Comparison of ENCODE assay signal across 21 mouse cellular contexts in the genomic region with DNA sequence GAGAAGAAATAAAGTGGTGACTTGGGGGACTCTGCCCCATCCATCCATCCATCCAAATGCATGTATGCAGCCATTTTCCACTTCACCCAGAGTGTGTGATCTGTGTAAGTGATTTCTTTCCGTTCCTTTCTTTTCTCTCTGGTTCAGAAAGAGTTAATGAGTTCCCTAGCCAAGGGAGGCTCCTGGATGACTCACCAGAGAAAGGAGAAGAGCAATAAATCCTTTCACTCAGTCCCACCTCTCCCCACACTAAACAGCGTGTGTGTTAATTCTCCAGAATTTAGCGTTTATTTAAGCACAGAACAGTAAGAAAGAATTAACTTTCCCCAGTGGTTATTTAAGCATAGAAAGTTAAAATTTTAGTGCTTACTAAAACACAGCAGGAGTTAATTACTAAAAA. TPM values are rescaled to one million over a fixed set of nuclear protein-coding genes. Genes with fewer than 3 reads are reported as not detected.
DNase-seq lines count a peak whose midpoint lies in the region; ATAC-seq and TF ChIP-seq lines count a peak whose summit lies in the region.
"Had no signal": no experiment of that assay in that cellular context is flagged by ENCODE, and none has a peak within 500 bp of the region (broad histone marks: within the 10 kb centered on the region; RNA-seq: fewer than 3 reads in every experiment).

No protein-coding gene starts in this region.

- TF ChIP-seq CTCF in kidney, adult 2 months (conservative IDR thresholded peaks at IDR 0.05; ENCODE audit: insufficient read depth, insufficient read length, low read depth, low read length) = no peak

- no peak for DNase-seq in kidney, adult 2 months
- DNase-seq in MN1 (ENCODE audit: low spot score) = peak; percentile 70
- DNase-seq in ovary, postnatal 14 days (ENCODE audit: low spot score) = no peak
- no peak for DNase-seq in left cerebral cortex, postnatal 36 days (ENCODE audit: low spot score in 2 of 2)
- DNase-seq in Muller cell, postnatal 12 days (ENCODE audit: inconsistent ontology term) = no peak
- DNase-seq: B cell, adult 2 months; cerebellum, postnatal 25 days; gastrocnemius, postnatal 10 days; heart, adult 2 months; kidney, adult 18-20 months; left cerebral cortex, postnatal 4 days; lung, postnatal 14 days; retina, postnatal 1 day; right cerebral cortex, postnatal 4 days had no signal

- 0% methylated on average over 3 of the region's 3 CpGs for WGBS in kidney, embryonic 15.5 days
- 24% methylated on average over 3 of the region's 3 CpGs for WGBS in kidney, adult 2 months
- WGBS in embryonic facial prominence, embryonic 15.5 days = 28% methylated on average over 3 of the region's 3 CpGs
- 2% methylated on average over 3 of the region's 3 CpGs for WGBS in neural tube, embryonic 15.5 days

- no peak overlapping the region for H3K4me3 ChIP-seq in kidney, embryonic 15.5 days (replicated peaks)
- no peak overlapping the region for H3K4me3 ChIP-seq in kidney, adult 2 months (ENCODE audit: insufficient read depth, low read depth, low read length)
- H3K4me3 ChIP-seq in embryonic facial prominence, embryonic 15.5 days (replicated peaks) = no peak overlapping the region
- H3K4me3 ChIP-seq in neural tube, embryonic 15.5 days (replicated peaks) = no peak overlapping the region
- H3K4me3 ChIP-seq: heart, adult 2 months; heart, embryonic 15.5 days; hindbrain, embryonic 13.5 days had no signal

- H3K4me2 ChIP-seq in kidney, embryonic 15.5 days = peak overlapping the region; percentile 25; the same call in 1 of the 2 replicates
- H3K4me2 ChIP-seq in embryonic facial prominence, embryonic 15.5 days (replicated peaks) = no peak overlapping the region
- no peak overlapping the region for H3K4me2 ChIP-seq in neural tube, embryonic 15.5 days
- H3K4me2 ChIP-seq: heart, embryonic 15.5 days; hindbrain, embryonic 13.5 days had no signal

- no peak for TF ChIP-seq POLR2A in kidney, adult 2 months (IDR thresholded peaks at IDR 0.05; ENCODE audit: low read depth, low read length)

- no peak for ATAC-seq in kidney, embryonic 15.5 days (replicated peaks; ENCODE audit: low FRiP score)
- no peak for ATAC-seq in embryonic facial prominence, embryonic 15.5 days (ENCODE audit: insufficient number of reproducible peaks, low FRiP score, low TSS enrichment, low read depth)
- peak; percentile 38; the same call in 1 of the 2 replicates for ATAC-seq in neural tube, embryonic 15.5 days (ENCODE audit: low FRiP score)

- H3K4me1 ChIP-seq in kidney, embryonic 15.5 days = peaks cover 17% of the 10 kb centered on the region
- no peaks in the 10 kb centered on the region for H3K4me1 ChIP-seq in kidney, adult 2 months (ENCODE audit: control insufficient read depth, insufficient read depth, low read length)
- no peaks in the 10 kb centered on the region for H3K4me1 ChIP-seq in embryonic facial prominence, embryonic 15.5 days
- peaks cover 8% of the 10 kb centered on the region for H3K4me1 ChIP-seq in neural tube, embryonic 15.5 days
- H3K4me1 ChIP-seq: heart, embryonic 15.5 days; hindbrain, embryonic 13.5 days had no signal

- no peak overlapping the region for H3K9ac ChIP-seq in kidney, embryonic 15.5 days
- no peak overlapping the region for H3K9ac ChIP-seq in embryonic facial prominence, embryonic 15.5 days
- H3K9ac ChIP-seq in neural tube, embryonic 15.5 days (replicated peaks) = no peak overlapping the region
- H3K9ac ChIP-seq: heart, embryonic 15.5 days; hindbrain, embryonic 13.5 days; liver, embryonic 14.5 days had no signal

- H3K36me3 ChIP-seq in kidney, embryonic 15.5 days = no peaks in the 10 kb centered on the region
- H3K36me3 ChIP-seq in kidney, adult 2 months (ENCODE audit: control insufficient read depth, insufficient read depth, low read length) = no peaks in the 10 kb centered on the region
- H3K36me3 ChIP-seq in embryonic facial prominence, embryonic 15.5 days = no peaks in the 10 kb centered on the region
- no peaks in the 10 kb centered on the region for H3K36me3 ChIP-seq in neural tube, embryonic 15.5 days
- H3K36me3 ChIP-seq: heart, embryonic 15.5 days; hindbrain, embryonic 13.5 days had no signal

- intact Hi-C loops in left cerebral cortex, postnatal 36 days (cut with DNase I) = no loop called here

- no peaks in the 10 kb centered on the region for H3K27me3 ChIP-seq in kidney, embryonic 15.5 days
- no peaks in the 10 kb centered on the region for H3K27me3 ChIP-seq in kidney, adult 2 months (replicated peaks; ENCODE audit: control insufficient read depth, insufficient read depth, low read length)
- H3K27me3 ChIP-seq in embryonic facial prominence, embryonic 15.5 days = no peaks in the 10 kb centered on the region
- no peaks in the 10 kb centered on the region for H3K27me3 ChIP-seq in neural tube, embryonic 15.5 days (replicated peaks)
- H3K27me3 ChIP-seq: heart, embryonic 15.5 days; hindbrain, embryonic 13.5 days had no signal

- H3K9me3 ChIP-seq in kidney, embryonic 15.5 days (replicated peaks) = no peaks in the 10 kb centered on the region
- H3K9me3 ChIP-seq in embryonic facial prominence, embryonic 15.5 days (replicated peaks) = no peaks in the 10 kb centered on the region
- no peaks in the 10 kb centered on the region for H3K9me3 ChIP-seq in neural tube, embryonic 15.5 days (replicated peaks)
- H3K9me3 ChIP-seq: heart, embryonic 15.5 days; hindbrain, embryonic 13.5 days had no signal

- H3K27ac ChIP-seq in kidney, embryonic 15.5 days = peak overlapping the region; percentile 48; the same call in 1 of the 2 replicates
- no peak overlapping the region for H3K27ac ChIP-seq in kidney, adult 2 months (ENCODE audit: insufficient read depth, low read depth, low read length)
- H3K27ac ChIP-seq in embryonic facial prominence, embryonic 15.5 days (replicated peaks) = peak overlapping the region; percentile 52; the same call in 1 of the 2 replicates
- H3K27ac ChIP-seq in neural tube, embryonic 15.5 days (replicated peaks) = no peak overlapping the region
- H3K27ac ChIP-seq: heart, adult 2 months; heart, embryonic 15.5 days; hindbrain, embryonic 13.5 days; liver, embryonic 14.5 days had no signal

RNA-seq across cellular contexts. Expression of gene Cdc16, which starts 9.8 kb away (rescaled TPM):
- polyA plus RNA-seq in kidney, embryonic 15.5 days (2015; fragmentation: Nextera tagmentation; extraction: Ambion mirVana) = 178 and 184 TPM in 2 replicates
- polyA plus RNA-seq in kidney, adult 2 months (2012; rRNA removed) = 30.2 and 33.1 TPM in 2 replicates
- 192 and 194 TPM in 2 replicates for polyA plus RNA-seq in embryonic facial prominence, embryonic 15.5 days (2015; fragmentation: Nextera tagmentation; extraction: Ambion mirVana)
- polyA plus RNA-seq in neural tube, embryonic 15.5 days (2015; fragmentation: Nextera tagmentation; extraction: Ambion mirVana) = 138 and 149 TPM in 2 replicates
- total RNA-seq in left cerebral cortex, postnatal 36 days (2021) = 10 to 100 TPM; 48.7 to 49.5 TPM

RNA-seq across cellular contexts. Expression of gene Upf3a, which starts 37.8 kb away (rescaled TPM):
- 42.3 and 44.8 TPM in 2 replicates for polyA plus RNA-seq in kidney, embryonic 15.5 days (2015; fragmentation: Nextera tagmentation; extraction: Ambion mirVana)
- 7.1 and 8.1 TPM in 2 replicates for polyA plus RNA-seq in kidney, adult 2 months (2012; rRNA removed)
- 39.9 and 42.8 TPM in 2 replicates for polyA plus RNA-seq in embryonic facial prominence, embryonic 15.5 days (2015; fragmentation: Nextera tagmentation; extraction: Ambion mirVana)
- polyA plus RNA-seq in neural tube, embryonic 15.5 days (2015; fragmentation: Nextera tagmentation; extraction: Ambion mirVana) = 41.7 and 42.5 TPM in 2 replicates
- total RNA-seq in left cerebral cortex, postnatal 36 days (2021) = 10 to 100 TPM; 35.6 TPM

RNA-seq across cellular contexts. Expression of gene Cfap97d2, which starts 41.9 kb away (rescaled TPM):
- 0.05 TPM in 1 of 2 replicates, not detected in the other for polyA plus RNA-seq in kidney, embryonic 15.5 days (2015; fragmentation: Nextera tagmentation; extraction: Ambion mirVana)
- polyA plus RNA-seq in kidney, adult 2 months (2012; rRNA removed) = not detected in 2 replicates
- 1.4 and 2.3 TPM in 2 replicates for polyA plus RNA-seq in embryonic facial prominence, embryonic 15.5 days (2015; fragmentation: Nextera tagmentation; extraction: Ambion mirVana)
- 0.83 and 1.4 TPM in 2 replicates for polyA plus RNA-seq in neural tube, embryonic 15.5 days (2015; fragmentation: Nextera tagmentation; extraction: Ambion mirVana)
- total RNA-seq in left cerebral cortex, postnatal 36 days (2021) = 1 to 10 TPM in 1 of 2 experiments, under 1 TPM in 1; 0.84 to 1.5 TPM
- total RNA-seq: gastrocnemius, postnatal 10 days; neutrophil, adult 5-6 weeks had no signal
- polyA plus RNA-seq: heart, embryonic 15.5 days had no signal

Comparison
In these comparisons a context has a peak if more than half of its experiments do, and no peak if none do; other contexts are left out.
1. H3K27ac ChIP-seq: peak in kidney, embryonic 15.5 days (single experiment) and embryonic facial prominence, embryonic 15.5 days (single experiment); none in kidney, adult 2 months (single experiment) and neural tube, embryonic 15.5 days (single experiment).